Mouse (Mus musculus) T-helper 17 cell (primary cell): ENCODE data around the gene Dcaf1.

ENCODE experiments used
- in situ Hi-C, 2 experiments: fragments of 300-600 bp; cut with MboI, MseI; formaldehyde crosslinking; loops; 1 replicate in 1 of 2; 2 replicates in 1 of 2; pipeline ENCODE4 v1.15.1; 2025; ENCODE audit warnings: high pct_unique_total_duplicates in 2 of 2

Gene Dcaf1

DNA sequence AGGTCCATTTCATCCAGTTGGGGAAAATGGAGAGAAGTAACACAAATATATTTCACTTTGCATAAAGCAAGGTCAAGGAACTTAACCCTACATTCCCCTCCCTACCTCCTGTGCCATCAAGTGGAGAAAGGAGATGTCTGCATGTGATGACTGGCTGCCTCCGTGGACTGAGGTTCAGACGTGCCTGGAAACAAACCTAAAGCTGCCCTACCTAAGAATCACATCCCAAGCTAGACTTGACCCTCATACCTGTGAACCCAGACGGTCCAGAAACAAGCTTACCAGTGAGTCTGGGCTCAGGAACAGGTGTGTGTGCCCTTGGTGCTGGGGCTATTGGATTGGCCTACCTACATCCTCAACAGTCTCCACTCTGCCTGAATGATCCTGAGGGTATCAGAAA, 71.7 kb downstream of the Dcaf1 start:
- in situ Hi-C loops, result loop anchor here (5.0 to 25.0 kb wide), 3 partner anchors 399 to 706 kb away; partner anchors contain the start of genes 6430571L13Rik (in 1 of the 2) and Ppm1m (in 1 of the 2)

DNA sequence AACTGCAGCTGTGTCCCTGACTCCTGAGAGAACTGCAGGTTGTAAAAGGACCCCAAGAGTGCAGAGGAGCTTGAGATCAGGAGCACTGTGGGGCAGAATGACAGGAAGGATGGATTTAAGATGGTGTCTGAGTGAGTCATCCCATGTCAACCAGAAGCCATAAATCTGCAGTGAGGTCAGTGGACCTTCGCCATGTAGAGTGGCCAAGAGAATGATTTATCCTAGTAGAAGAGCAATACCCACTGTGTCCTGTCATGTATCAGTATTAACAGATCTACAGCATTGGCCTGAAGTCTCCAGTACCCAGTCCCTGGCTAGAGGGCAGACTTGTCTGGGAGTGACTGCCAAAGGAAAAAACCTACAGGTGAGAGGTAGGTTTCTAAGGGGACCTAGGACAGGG, 77.2 kb downstream of the Dcaf1 start:
- in situ Hi-C loops, result loop anchor here in 1 of 2 experiments (5.0 to 25.0 kb wide), 2 partner anchors 388 to 712 kb away; partner anchors contain the start of genes Mapkapk3 and Ppm1m

DNA sequence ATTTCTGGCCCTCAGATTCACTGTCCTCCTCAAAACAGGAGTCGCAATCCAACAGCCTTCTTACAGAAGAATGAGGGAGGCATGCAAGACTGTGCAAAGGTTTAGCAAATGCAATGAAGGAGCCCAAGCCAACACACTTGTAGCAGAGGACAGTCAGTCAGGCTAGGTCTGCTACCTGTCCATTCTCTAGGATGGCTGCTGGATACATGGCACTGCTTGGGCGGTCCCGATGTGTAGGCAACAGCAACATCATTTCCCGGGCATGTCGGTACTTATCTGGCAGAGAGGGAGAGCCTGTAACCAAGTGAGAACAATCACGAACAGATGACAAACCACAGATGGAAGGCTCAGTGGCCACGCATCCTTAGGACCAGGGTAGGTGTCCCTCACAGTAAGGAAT, 79.9 kb downstream of the Dcaf1 start:
- in situ Hi-C loops, result no loop called here

DNA sequence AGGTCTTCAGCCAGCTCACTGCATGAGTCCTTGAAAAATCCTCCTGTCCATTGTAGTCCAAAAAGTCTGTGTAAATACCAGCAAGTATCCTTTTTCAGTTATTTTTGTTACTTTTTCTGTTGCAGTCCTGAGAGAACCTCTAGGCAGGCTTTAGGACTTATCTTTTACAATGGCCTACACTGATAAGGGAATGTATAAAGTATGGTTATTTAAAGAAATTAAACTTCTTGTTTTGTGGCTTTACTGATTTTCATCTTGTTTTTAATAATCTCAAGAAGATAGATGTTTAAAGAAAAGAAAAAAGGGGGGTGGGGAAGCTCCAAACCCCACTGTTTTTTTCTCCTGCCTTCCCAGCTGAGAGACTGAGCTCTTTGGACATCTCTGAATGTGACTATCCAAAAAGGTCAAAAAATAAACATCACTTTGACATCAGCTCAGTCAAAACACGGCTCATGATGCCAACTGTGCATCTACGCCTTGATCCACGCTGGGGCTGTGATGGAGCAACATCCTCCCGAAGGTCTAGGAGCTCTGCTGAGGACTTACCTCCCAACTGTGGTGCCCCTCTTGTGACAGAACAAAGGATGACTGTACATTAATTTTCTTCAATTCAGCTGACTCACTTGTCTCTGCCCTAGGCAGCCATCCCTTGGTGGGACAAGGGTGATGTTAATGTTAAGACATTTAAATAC, 81.6 kb downstream of the Dcaf1 start:
- in situ Hi-C loops, result no loop called here

DNA sequence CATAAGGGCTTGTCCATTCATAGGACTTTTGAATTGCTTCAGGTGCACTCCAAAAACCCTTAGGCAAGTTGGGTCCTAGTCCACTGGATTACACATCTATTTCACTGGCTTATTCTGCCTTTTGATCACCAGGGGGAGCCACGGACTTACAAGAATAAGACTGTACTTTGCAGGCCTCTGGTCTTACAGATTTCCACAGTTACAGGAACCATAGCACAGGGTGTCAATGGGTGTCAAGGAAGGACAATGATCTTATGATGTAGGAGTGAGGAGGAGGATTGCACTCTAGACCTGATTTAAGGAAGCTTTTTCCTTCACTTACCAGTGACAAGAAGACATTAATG, 82.1 kb downstream of the Dcaf1 start:
- in situ Hi-C loops, result no loop called here

DNA sequence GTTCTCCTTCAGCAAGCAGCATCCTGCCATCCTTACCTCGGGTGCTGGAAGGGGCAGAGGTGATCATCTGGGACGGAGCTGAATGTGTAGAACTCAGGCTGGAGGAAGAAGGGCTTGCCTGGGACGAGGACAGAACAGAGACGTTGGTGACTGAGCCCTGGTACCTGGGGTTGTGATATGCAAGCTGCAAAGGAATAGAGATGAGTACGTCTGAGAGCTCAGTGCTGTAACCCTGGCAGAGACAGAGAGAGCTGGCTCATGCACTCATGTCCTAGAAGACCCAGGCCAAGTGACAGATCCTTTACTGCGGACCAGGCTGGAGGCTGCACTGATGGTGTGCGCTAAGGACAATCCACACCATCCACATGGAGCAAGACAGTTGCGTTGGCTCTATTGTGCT, 84.9 kb downstream of the Dcaf1 start:
- in situ Hi-C loops, result no loop called here

DNA sequence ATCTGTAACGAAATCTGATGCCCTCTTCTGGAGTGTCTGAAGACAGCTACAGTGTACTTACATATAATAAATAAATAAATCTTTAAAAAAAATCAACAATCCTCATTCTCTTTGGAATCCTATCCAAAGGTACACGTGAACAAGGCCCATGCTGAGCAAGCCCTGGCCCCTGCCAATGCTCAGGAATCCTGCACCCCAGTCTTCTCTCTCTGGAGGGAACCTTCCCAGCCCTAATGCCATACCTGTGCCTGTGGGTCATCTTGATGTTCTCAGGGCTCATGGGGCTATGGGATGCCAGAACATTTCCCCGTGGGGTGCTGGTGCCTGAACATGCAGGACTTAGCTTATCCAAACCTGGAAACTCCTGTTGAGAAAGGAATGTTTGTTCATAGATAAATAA, 86.5 kb downstream of the Dcaf1 start:
- in situ Hi-C loops, result no loop called here

DNA sequence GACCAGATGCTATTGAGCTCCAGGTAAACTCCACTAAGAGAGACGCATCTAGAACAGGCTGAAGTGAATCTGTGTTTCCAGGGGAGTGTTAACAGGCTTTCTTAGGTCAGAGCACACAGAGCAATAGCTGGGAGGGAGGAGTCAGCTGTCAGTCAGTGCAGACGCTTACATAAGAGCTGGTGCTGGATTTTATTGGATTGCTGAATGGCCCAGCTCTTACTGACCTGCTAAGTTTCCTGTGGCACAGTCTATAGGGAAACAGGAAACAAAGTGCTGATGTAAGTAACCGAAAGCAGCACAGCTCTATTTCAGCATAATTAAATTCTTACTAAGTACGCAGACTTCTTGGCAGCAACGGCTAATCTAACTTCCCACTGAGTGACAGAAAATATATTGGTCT, 87.0 kb downstream of the Dcaf1 start:
- in situ Hi-C loops, result no loop called here

DNA sequence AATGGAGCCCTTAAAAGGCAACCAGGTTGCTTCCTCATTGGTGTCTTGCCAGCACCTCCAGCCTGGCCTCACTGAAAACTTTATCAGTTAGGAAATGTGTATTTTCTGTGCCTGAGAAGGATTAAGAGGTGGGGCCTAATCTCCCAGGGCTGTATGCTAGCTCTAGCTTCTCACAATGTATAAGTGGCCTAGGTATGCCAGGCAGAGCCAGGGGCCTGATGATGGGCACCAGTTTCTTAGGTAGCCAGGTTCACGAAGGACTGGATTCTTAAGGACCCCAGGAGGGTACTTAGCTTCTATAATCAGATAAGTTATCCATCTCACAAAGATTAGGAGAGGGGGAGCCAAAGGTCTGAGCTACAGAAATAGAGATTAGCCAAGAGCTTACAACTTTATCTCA, 90.0 kb downstream of the Dcaf1 start:
- in situ Hi-C loops, result loop anchor here in 1 of 2 experiments (5.0 kb wide), 1 partner anchor 36 kb away; no protein-coding TSS in a partner anchor

DNA sequence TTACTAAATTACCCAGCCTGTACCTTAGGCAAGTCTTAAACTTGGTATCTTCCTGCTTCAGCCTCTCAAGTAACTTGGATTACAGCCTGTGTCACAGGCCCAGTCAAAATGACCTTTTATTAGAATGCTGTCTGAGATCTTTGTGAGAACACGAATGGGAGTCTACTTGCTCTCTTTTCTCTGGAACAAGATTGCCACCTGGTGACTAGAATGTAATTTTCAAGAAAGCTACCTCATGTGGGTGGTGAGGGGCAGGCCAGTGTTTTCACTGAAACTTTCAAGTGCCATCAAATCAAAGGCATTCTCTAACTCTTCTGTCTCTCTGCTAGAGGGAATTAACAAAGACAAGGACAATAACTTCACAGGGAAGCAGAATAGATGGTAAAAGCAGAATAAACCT, 92.1 kb downstream of the Dcaf1 start:
- in situ Hi-C loops, result loop anchor here in 1 of 2 experiments (5.0 kb wide), 1 partner anchor 34 kb away; no protein-coding TSS in a partner anchor

DNA sequence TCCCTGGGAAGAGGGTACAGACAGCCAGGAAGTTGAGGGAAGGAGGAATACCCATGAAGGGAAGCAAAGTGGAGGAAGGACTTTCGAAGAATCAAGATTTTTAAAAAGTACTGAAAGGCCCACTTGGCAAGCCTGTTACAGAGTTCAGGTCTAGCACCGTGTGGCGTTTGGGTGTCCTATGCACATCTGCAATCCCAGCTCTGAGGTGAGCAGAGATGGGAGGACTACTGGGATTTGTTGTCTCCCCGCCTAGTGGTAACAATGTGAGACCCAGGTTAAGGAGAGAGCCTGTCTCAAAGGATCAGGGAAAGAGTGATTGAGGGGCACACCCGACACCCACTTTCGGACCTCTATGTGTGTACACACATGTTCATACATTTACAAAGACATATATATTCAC, 93.2 kb downstream of the Dcaf1 start:
- in situ Hi-C loops, result loop anchor here in 1 of 2 experiments (5.0 kb wide), 1 partner anchor 32 kb away; no protein-coding TSS in a partner anchor
